ENCODE assay signal across 8 mouse cellular contexts in the genomic region with DNA sequence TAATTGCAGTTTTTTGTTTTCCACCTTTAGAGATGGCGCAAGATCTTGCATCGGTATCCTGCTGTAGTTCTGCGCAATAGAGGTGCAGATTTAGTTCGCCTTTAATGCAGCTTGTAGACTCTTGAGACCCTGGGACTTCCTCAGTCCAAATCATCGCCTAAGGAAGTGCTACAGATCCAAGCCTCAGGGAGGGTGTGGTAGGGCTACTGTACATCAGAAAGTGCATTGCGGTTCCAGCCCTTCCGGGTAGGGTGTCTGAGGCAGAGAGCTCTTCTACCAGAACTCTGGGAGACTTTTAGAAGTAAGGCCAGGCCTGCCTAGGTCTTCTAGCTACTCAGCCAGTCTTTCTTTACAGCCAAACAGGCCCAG. TPM values are rescaled to one million over a fixed set of nuclear protein-coding genes. Genes with fewer than 3 reads are reported as not detected.
A peak's percentile ranks its signal among the peaks of the same experiment; 100 is the strongest.
DNase-seq lines count a peak whose midpoint lies in the region; ATAC-seq and TF ChIP-seq lines count a peak whose summit lies in the region.

No protein-coding gene starts in this region.

- no peaks in the 10 kb centered on the region; the same call in 1 of the 2 replicates for H3K27me3 ChIP-seq in cerebellum, adult 2 months (ENCODE audit: control insufficient read depth, insufficient read depth, low read length)
- peaks cover 46% of the 10 kb centered on the region for H3K27me3 ChIP-seq in megakaryocyte, embryonic 14.5 days (replicated peaks)
- peaks cover 23% of the 10 kb centered on the region; the same call in 1 of the 2 replicates for H3K27me3 ChIP-seq in limb, embryonic 14.5 days (ENCODE audit: control insufficient read depth, insufficient read depth, low read length)
- peaks cover 7% of the 10 kb centered on the region; the same call in 1 of the 2 replicates for H3K27me3 ChIP-seq in stomach, embryonic 16.5 days (ENCODE audit: control insufficient read depth, insufficient read depth, low read length)

- DNase-seq in cerebellum, adult 2 months = no peak
- no peak for DNase-seq in cerebellum, adult 8-10 months
- no peak for DNase-seq in limb, embryonic 14.5 days (ENCODE audit: low spot score)
- DNase-seq in left cerebral cortex, adult 9 months (ENCODE audit: low spot score in 2 of 2) = no peak
- DNase-seq in spleen, postnatal 14 days (ENCODE audit: low spot score in 2 of 2) = no peak

- H3K4me2 ChIP-seq in limb, embryonic 14.5 days (replicated peaks; ENCODE audit: low read depth, low read length, severe bottlenecking) = peak overlapping the region; percentile 61
- peak overlapping the region; percentile 82 for H3K4me2 ChIP-seq in stomach, embryonic 16.5 days (ENCODE audit: low read depth, low read length)

- H3K9ac ChIP-seq in limb, embryonic 14.5 days (ENCODE audit: low read depth, low read length, severe bottlenecking) = peak overlapping the region; percentile 53
- H3K9ac ChIP-seq in stomach, embryonic 16.5 days (ENCODE audit: low read length) = peak overlapping the region; percentile 69

- 0 out of 2 replicates have a peak, but pooled peaks cover 2% of the 10 kb centered on the region for H3K4me1 ChIP-seq in cerebellum, adult 2 months (ENCODE audit: control insufficient read depth, insufficient read depth, low read length)
- peaks cover 10% of the 10 kb centered on the region for H3K4me1 ChIP-seq in megakaryocyte, embryonic 14.5 days
- H3K4me1 ChIP-seq in limb, embryonic 14.5 days (ENCODE audit: control insufficient read depth, insufficient read depth, low read length) = peaks cover 18% of the 10 kb centered on the region; the same call in 1 of the 2 replicates
- H3K4me1 ChIP-seq in stomach, embryonic 16.5 days (ENCODE audit: control insufficient read depth, insufficient read depth, low read length) = peaks cover 9% of the 10 kb centered on the region; the same call in 1 of the 2 replicates

- no peak overlapping the region for H3K27ac ChIP-seq in cerebellum, adult 2 months (ENCODE audit: insufficient read depth, low read length)
- H3K27ac ChIP-seq in limb, embryonic 14.5 days (replicated peaks; ENCODE audit: low read depth, low read length) = no peak overlapping the region
- peak overlapping the region; percentile 58 for H3K27ac ChIP-seq in stomach, embryonic 16.5 days (ENCODE audit: low read length)

- peaks cover 15% of the 10 kb centered on the region for H3K9me3 ChIP-seq in megakaryocyte, embryonic 14.5 days
- H3K9me3 ChIP-seq in limb, embryonic 14.5 days (ENCODE audit: control insufficient read depth, low read length) = no peaks in the 10 kb centered on the region
- no peaks in the 10 kb centered on the region for H3K9me3 ChIP-seq in stomach, embryonic 16.5 days (replicated peaks; ENCODE audit: control insufficient read depth, low read length)

- 8% methylated on average over 7 of the region's 7 CpGs for WGBS in cerebellum, adult 2 months
- WGBS in limb, embryonic 14.5 days = 2% methylated on average over 7 of the region's 7 CpGs
- WGBS in stomach, embryonic 16.5 days = under 1% methylated on average over 7 of the region's 7 CpGs

- TF ChIP-seq POLR2A in cerebellum, adult 2 months (IDR thresholded peaks at IDR 0.05; ENCODE audit: borderline replicate concordance, insufficient read depth, low read length) = no peak
- TF ChIP-seq POLR2A in limb, embryonic 14.5 days (IDR thresholded peaks at IDR 0.05; ENCODE audit: borderline replicate concordance, extremely low read depth, insufficient read depth, insufficient read length) = no peak

- no peak for TF ChIP-seq CTCF in cerebellum, adult 2 months (IDR thresholded peaks at IDR 0.05; ENCODE audit: borderline replicate concordance, insufficient read depth, low read depth, low read length)

- ATAC-seq in megakaryocyte, adult 5-6 weeks (ENCODE audit: poor library complexity, severe bottlenecking) = no peak
- ATAC-seq in limb, embryonic 14.5 days (ENCODE audit: low FRiP score, low read depth) = peak; percentile 23
- peak; percentile 67; the same call in 1 of the 2 replicates for ATAC-seq in stomach, embryonic 16.5 days (ENCODE audit: insufficient read depth, low FRiP score)

- H3K36me3 ChIP-seq in megakaryocyte, embryonic 14.5 days (replicated peaks; ENCODE audit: low read length) = no peaks in the 10 kb centered on the region
- peaks cover 20% of the 10 kb centered on the region for H3K36me3 ChIP-seq in limb, embryonic 14.5 days (ENCODE audit: control insufficient read depth, insufficient read depth, low read length)
- no peaks in the 10 kb centered on the region for H3K36me3 ChIP-seq in stomach, embryonic 16.5 days (ENCODE audit: control insufficient read depth, insufficient read depth, low read length)

- H3K4me3 ChIP-seq in cerebellum, adult 2 months (replicated peaks; ENCODE audit: insufficient read depth, low read depth, low read length) = peak overlapping the region; percentile 61
- H3K4me3 ChIP-seq in megakaryocyte, embryonic 14.5 days (replicated peaks) = peak overlapping the region; percentile 82
- peak overlapping the region; percentile 41 for H3K4me3 ChIP-seq in limb, embryonic 14.5 days (replicated peaks; ENCODE audit: low read length)
- H3K4me3 ChIP-seq in stomach, embryonic 16.5 days (replicated peaks; ENCODE audit: low read length) = peak overlapping the region; percentile 50

RNA-seq across cellular contexts. Expression of a gene that starts 15.2 kb away (rescaled TPM):
- polyA plus RNA-seq in cerebellum, adult 2 months (2012; rRNA removed) = 0.97 and 2.1 TPM in 2 replicates
- not detected in 2 replicates for polyA plus RNA-seq in megakaryocyte, embryonic 14.5 days (2012; ENCODE audit: insufficient read depth, low replicate concordance)
- total RNA-seq in megakaryocyte, adult 5-6 weeks (2015) = not detected in 2 replicates
- total RNA-seq in megakaryocyte, adult 5-6 weeks (2017) = not detected in 2 replicates
- 118 and 165 TPM in 2 replicates for polyA plus RNA-seq in limb, embryonic 14.5 days (2012; rRNA removed)
- 82.5 and 99.7 TPM in 2 replicates for polyA plus RNA-seq in limb, embryonic 14.5 days (2014; fragmentation: Nextera tagmentation; extraction: Ambion mirVana)
- 37.6 and 39.8 TPM in 2 replicates for polyA plus RNA-seq in stomach, embryonic 16.5 days (2015; fragmentation: Nextera tagmentation; extraction: Ambion mirVana)

Comparison
In these comparisons a context has a peak if more than half of its experiments do, and no peak if none do; other contexts are left out.
1. RNA of a gene that starts 15.2 kb away (polyA plus RNA-seq): 82.5 to 165 TPM in limb, embryonic 14.5 days and 37.6 to 39.8 TPM in stomach, embryonic 16.5 days; 0.97 to 2.1 TPM in cerebellum, adult 2 months and not detected in megakaryocyte, embryonic 14.5 days; every median in the first group is over 10 times any median in the second.
2. Peak in every context shown above with its lines, with median percentiles within 50 percentile points of each other: H3K4me3 ChIP-seq.